Mouse (Mus musculus): ENCODE measurements around the gene Nectin1. TPM values are rescaled to one million over a fixed set of nuclear protein-coding genes. Genes with fewer than 3 reads are reported as not detected.

The Nectin1 gene
- total RNA-seq, 2 experiments from 2014 or later, result 112 to 114 TPM

DNA sequence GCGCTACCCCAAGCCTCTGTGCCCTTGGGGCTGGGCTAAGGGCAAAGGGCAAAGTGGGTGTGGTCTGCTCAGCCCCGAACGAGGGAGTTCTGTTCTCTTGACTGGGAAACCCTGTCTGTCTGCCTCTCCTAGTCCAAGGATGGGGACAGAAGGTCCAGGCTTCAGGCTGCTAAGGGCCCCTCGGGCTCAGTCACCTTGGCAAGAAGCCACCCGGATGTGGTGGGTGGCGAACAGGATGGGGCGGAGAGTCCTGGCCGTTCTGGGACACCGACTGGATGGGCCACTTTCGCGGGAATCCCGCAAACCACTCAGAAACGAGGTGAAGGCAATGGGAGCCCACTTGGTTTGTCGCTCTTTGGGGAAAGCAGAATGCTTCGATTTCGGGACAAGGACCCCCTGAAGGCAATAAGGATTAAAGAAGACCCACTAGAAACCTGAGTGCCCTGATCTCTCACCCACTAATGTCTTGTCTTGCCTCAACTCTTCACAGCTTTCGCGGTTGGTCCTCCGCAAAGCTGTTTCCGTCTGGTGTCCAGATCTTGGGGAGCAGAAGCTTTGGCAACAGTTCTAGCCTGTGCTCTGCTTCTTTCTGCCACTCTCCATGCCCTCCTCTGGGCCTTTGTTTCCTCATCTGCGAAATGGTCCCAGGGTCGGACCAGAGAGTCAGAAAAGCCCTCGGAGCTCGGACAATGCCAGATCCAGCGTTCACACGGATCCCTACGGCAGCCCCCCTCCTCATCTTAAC lies 710 bp upstream of the Nectin1 start:
- H3K27ac ChIP-seq, result peak overlapping the region; percentile 89
- H3K4me3 ChIP-seq, result peak overlapping the region; percentile 79
- DNase-seq (ENCODE audit: extremely low spot score in 1 of 2, low spot score in 2 of 2), result peak; percentile 38 to 39
- TF ChIP-seq CTCF (IDR thresholded peaks at IDR 0.05), result no peak
- intact Hi-C loops (cut with DNase I), result loop anchor here (1.0 to 10.0 kb wide), 9 partner anchors 60 to 406 kb away; no protein-coding TSS in a partner anchor

DNA sequence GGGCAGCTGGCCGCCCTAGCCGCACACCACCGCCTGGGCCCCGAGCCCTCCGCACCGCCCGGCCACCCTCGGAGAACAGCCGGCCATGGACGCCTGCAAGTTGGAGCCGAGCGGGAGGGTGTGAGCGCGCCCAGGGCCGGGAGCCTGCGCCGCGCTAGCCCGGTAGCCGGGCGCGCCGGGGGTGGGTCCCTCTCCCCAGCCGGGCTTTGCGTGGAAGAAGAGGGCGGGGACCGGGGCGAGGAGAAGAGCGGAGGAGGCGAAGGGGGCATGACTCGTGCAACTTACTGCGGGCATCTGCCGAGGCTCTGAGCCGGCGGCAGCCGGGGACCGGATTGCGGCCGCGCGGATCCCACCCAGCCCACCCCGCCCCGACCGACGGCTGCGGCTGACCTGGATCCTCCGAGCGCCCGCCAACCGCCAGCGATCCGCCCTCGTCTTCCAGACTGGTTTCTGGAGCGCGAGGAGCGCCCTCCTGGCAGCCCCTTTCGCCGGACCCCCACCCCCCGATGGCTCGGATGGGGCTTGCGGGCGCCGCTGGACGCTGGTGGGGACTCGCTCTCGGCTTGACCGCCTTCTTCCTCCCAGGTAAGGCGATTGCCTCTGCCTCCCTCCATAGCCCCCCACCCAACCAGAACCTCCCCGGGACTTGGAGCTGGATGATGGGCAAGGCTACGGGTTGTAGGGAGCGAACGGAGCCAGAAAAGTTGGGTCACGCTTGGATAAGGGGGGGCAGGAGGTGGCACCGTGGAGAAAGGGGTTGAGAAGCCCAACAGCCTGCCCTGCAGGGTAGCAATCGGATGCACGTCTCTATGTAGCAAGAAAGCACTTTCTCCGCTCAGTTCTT lies 576 bp downstream of the Nectin1 start:
- TF ChIP-seq CTCF (IDR thresholded peaks at IDR 0.05), result no peak
- DNase-seq (ENCODE audit: extremely low spot score in 1 of 2, low spot score in 2 of 2), result peak; percentile 28 to 51
- Histone ChIP-seq H3K4me3 (peak overlapping the region; percentile 79), H3K27ac (peak overlapping the region; percentile 89)
- intact Hi-C loops (cut with DNase I), result loop anchor here (5.0 to 10.0 kb wide), 7 partner anchors 62 to 407 kb away; no protein-coding TSS in a partner anchor

DNA sequence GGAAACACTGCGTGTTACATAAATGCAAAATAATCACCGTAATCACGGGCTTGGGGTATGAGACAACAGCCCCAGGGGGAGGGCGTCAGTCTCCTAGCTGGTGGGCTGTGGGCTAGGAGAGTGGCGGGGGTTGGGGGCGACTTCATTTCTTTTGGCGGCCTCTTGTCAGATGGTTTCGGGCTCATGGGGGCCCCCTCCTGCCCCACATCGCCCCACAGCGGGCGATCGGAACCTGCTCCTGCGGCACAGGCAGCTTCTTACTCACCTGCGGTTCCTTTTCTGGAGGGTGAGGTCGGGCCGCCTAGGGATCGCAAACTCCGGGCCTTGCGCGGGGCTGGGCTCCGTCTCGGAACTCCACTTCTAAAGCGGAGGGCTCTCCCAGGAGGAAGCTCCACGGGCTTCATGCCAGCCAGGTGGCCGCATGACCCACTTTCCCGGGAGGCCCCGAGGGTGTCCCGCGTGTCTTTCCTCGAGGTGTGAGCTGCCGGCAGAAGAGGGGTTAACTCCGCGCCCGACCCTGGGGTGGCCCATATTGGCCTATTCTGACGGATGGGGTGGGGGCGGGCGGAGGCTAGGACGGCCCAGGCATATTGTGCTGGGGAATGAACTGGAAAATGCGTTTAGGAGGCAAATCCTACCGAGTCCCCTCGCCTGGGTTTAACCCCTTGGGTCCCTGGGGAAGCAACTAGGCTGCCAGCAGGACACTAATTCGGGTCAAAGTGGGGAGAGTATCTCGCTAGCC lies 1.4 kb downstream of the Nectin1 start:
- intact Hi-C loops (cut with DNase I), result loop anchor here (10.0 kb wide), 1 partner anchor 340 kb away; no protein-coding TSS in a partner anchor
- peak overlapping the region; percentile 89 for H3K27ac ChIP-seq
- peak overlapping the region; percentile 79 for H3K4me3 ChIP-seq
- peak; percentile 51 to 56 for DNase-seq (ENCODE audit: extremely low spot score in 1 of 2, low spot score in 2 of 2)
- peak; percentile 40 for TF ChIP-seq CTCF (IDR thresholded peaks at IDR 0.05)

DNA sequence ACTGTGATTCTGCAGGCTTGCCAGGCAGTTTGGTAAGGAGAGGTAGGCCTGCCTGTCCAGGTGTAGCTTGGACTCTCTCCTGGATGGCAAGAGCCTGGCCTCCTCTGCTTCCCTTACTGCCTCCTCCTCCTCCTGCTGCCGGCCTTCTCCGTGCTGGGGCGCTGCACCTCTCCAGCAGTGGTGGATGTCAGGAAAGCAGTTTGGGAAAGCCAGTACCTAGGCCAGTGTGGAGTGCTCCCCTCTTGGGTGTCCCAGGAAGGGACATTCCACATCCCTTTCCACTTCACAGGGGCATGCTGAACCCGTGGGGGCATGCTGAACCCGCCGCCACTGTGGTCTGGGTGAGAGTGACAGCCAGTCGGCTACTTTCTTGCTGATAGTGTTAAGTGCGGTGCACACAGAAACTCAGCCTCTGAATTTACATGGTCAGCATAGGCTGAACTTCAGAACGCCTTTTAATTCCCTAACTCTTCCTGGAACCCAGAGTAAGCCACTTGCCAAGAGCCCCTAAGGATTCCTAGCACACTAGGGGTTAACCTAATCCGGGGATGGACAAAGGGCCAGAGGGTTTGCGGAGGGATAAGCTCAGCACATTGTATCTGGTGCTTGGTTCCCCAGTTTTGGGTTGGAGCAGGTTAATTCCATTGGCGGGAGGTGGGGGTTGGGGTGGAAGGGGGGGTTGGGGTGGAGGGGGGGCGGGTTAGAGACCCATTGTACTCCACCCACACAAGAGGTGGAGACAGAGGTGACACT lies 2.3 kb downstream of the Nectin1 start:
- Histone ChIP-seq H3K4me3 (peak overlapping the region; percentile 79), H3K27ac (peak overlapping the region; percentile 89)
- peak in 1 of 2 experiments; percentile 25 for DNase-seq (ENCODE audit: extremely low spot score in 1 of 2, low spot score in 2 of 2)
- no peak for TF ChIP-seq CTCF (IDR thresholded peaks at IDR 0.05)
- intact Hi-C loops (cut with DNase I), result loop anchor here (10.0 kb wide), 1 partner anchor 339 kb away; no protein-coding TSS in a partner anchor

- Histone ChIP-seq H3K27ac (no peak overlapping the region), H3K4me3 (no peak overlapping the region)
- no peak for DNase-seq (ENCODE audit: extremely low spot score in 1 of 2, low spot score in 2 of 2)
- TF ChIP-seq CTCF (IDR thresholded peaks at IDR 0.05), result no peak; the same call in 1 of the 2 replicates
- intact Hi-C loops (cut with DNase I), result loop anchor here (10.0 kb wide), 1 partner anchor 337 kb away; no protein-coding TSS in a partner anchor
Observed at GRCm38 (mm10) chr9:43747710-43748109, 3.9 kb downstream of the Nectin1 start.

GRCm38 (mm10) chr9:43748519-43748918 lies 4.7 kb downstream of the Nectin1 start:
- no peak for TF ChIP-seq CTCF (IDR thresholded peaks at IDR 0.05)
- Histone ChIP-seq H3K27ac (no peak overlapping the region), H3K4me3 (no peak overlapping the region)
- DNase-seq (ENCODE audit: extremely low spot score in 1 of 2, low spot score in 2 of 2), result no peak
- intact Hi-C loops (cut with DNase I), result loop anchor here (10.0 kb wide), 1 partner anchor 336 kb away; no protein-coding TSS in a partner anchor

DNA sequence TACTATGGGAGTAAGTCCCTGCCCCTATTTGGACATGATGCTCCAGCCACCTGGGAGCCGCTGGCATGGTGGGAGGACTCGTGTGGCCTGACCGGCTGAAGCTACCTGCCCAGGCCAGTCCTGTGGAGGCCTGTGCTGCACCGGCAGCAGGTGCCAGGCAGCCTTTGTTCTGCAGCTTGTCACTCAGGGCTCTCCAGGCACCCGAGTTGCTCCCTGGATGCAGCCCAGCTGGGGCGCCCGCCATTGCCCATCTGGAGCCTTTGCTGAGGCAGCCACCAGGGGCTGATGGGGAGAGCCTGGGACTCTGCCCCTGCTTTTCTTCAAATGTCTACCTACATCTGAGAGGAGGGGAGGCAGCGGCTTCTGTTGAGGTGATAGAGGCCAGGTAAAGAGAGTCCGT lies 6.3 kb downstream of the Nectin1 start:
- Histone ChIP-seq H3K27ac (no peak overlapping the region), H3K4me3 (no peak overlapping the region)
- intact Hi-C loops (cut with DNase I), result no loop called here
- DNase-seq (ENCODE audit: extremely low spot score in 1 of 2, low spot score in 2 of 2), result no peak
- no peak for TF ChIP-seq CTCF (IDR thresholded peaks at IDR 0.05)

DNA sequence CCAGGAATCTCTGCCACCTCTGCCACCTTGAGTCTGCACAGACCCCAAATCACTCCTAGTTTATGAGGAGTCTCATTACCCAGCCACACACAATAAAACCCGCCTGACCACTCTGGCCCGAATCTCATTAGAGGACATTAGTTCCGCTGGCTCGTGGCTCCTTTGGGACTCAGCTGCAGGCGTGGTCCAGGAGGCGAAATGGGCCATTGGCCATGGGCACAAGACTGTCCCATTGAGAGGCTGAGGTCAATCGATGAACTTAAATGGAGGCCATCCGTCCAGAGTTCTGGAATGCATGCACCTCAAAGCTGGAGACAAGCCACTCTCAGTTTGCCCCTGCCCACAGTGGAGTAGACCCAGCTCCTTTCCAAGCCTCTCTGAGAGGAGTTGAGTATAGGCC lies 7.3 kb downstream of the Nectin1 start:
- DNase-seq (ENCODE audit: extremely low spot score in 1 of 2, low spot score in 2 of 2), result no peak
- Histone ChIP-seq H3K27ac (no peak overlapping the region), H3K4me3 (no peak overlapping the region)
- intact Hi-C loops (cut with DNase I), result no loop called here
- no peak for TF ChIP-seq CTCF (IDR thresholded peaks at IDR 0.05)

DNA sequence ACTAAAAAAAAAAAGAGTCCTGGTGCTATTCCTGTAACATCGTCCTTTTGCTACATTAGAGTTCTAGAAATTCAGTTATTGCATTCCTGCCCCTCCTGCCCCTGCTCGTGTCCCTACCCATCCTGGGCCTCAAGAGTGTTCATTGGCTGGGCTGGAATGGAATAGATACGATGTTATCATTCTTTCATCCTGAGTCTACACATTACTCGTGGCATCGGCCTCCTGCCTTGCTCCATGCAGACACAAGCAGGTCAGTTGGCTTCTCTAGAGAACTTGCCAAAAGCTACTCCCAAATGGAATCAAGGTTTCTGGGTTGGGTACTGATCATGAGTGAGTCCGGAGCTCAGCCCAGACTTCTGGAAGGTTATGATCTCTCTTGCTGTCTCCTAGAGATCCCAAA lies 9.7 kb downstream of the Nectin1 start:
- TF ChIP-seq CTCF (IDR thresholded peaks at IDR 0.05), result no peak
- no peak for DNase-seq (ENCODE audit: extremely low spot score in 1 of 2, low spot score in 2 of 2)
- intact Hi-C loops (cut with DNase I), result no loop called here
- Histone ChIP-seq H3K4me3 (no peak overlapping the region), H3K27ac (no peak overlapping the region)

GRCm38 (mm10) chr9:43754083-43754482 lies 10.3 kb downstream of the Nectin1 start:
- TF ChIP-seq CTCF (IDR thresholded peaks at IDR 0.05), result no peak

DNA sequence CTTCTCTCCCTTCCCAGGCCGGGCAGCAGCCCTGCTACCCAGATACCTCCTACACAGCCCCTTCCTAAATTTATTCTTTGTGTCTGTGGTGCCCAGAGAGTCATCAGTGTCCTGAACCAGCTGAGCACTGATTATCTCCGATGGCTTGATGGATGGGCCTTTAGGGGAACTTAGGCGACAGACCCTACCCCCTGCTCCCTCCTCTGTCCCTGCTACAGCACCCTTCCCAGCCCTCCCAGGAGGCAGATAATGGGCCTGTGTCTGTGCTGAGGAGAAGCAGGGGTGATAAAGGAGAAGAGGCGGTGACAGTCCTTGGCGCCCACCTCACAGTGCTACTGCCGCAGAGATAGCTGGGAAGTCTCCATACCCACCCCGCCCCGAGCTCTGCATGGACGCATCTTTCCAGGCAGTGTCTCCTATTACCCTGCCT lies 11.0 kb downstream of the Nectin1 start:
- intact Hi-C loops (cut with DNase I), result no loop called here
- H3K27ac ChIP-seq, result no peak overlapping the region

More at GRCm38 (mm10) chr9:43754083-43754482, 10.3 kb downstream of the Nectin1 start:
- DNase-seq (ENCODE audit: extremely low spot score in 1 of 2, low spot score in 2 of 2), result no peak
- H3K4me3 ChIP-seq, result no peak overlapping the region
- H3K27ac ChIP-seq, result no peak overlapping the region
- intact Hi-C loops (cut with DNase I), result no loop called here

More for the DNA sequence above, 11.0 kb downstream of the Nectin1 start:
- no peak for DNase-seq (ENCODE audit: extremely low spot score in 1 of 2, low spot score in 2 of 2)
- TF ChIP-seq CTCF (IDR thresholded peaks at IDR 0.05), result no peak
- H3K4me3 ChIP-seq, result no peak overlapping the region
